Mouse (Mus musculus): ENCODE data around the gene Doc2g. TPM values are rescaled to one million over a fixed set of nuclear protein-coding genes. Genes with fewer than 3 reads are reported as not detected.

Gene Doc2g
- polyA plus RNA-seq, 1 experiment from 2014 or later: 4.8 TPM

- H3K9me3 ChIP-seq (replicated peaks; ENCODE audit: control insufficient read depth, low read length): no peaks in the 10 kb centered on the region
- H3K4me2 ChIP-seq (ENCODE audit: low read depth, low read length): no peak overlapping the region
- peaks cover 16% of the 10 kb centered on the region for H3K4me1 ChIP-seq (ENCODE audit: control insufficient read depth, insufficient read depth, low read length)
- peaks cover 6% of the 10 kb centered on the region; the same call in 1 of the 2 replicates for H3K36me3 ChIP-seq (ENCODE audit: control insufficient read depth, insufficient read depth, low read length)
- H3K27me3 ChIP-seq (ENCODE audit: control insufficient read depth, insufficient read depth, low read length): no peaks in the 10 kb centered on the region
- H3K27ac ChIP-seq (ENCODE audit: low read length): no peak overlapping the region
- WGBS: 68% methylated on average over 12 of the region's 12 CpGs
- H3K4me3 ChIP-seq (replicated peaks; ENCODE audit: low read length): no peak overlapping the region
- H3K9ac ChIP-seq (ENCODE audit: low read length): no peak overlapping the region
- no peak for ATAC-seq (ENCODE audit: insufficient read depth, low FRiP score)
Measured at GRCm38 (mm10) chr19:4003641-4004040, 528 bp downstream of the Doc2g start.

GRCm38 (mm10) chr19:4004331-4004730 is 1.2 kb downstream of the Doc2g start:
- WGBS: 85% methylated on average over 15 of the region's 15 CpGs
- H3K9ac ChIP-seq (ENCODE audit: low read length): no peak overlapping the region
- H3K4me2 ChIP-seq (ENCODE audit: low read depth, low read length): no peak overlapping the region
- H3K36me3 ChIP-seq (ENCODE audit: control insufficient read depth, insufficient read depth, low read length): peaks cover 6% of the 10 kb centered on the region; the same call in 1 of the 2 replicates
- no peak for ATAC-seq (ENCODE audit: insufficient read depth, low FRiP score)
- H3K27me3 ChIP-seq (ENCODE audit: control insufficient read depth, insufficient read depth, low read length): no peaks in the 10 kb centered on the region
- no peak overlapping the region for H3K27ac ChIP-seq (ENCODE audit: low read length)
- no peak overlapping the region for H3K4me3 ChIP-seq (replicated peaks; ENCODE audit: low read length)
- H3K9me3 ChIP-seq (replicated peaks; ENCODE audit: control insufficient read depth, low read length): no peaks in the 10 kb centered on the region
- H3K4me1 ChIP-seq (ENCODE audit: control insufficient read depth, insufficient read depth, low read length): peaks cover 16% of the 10 kb centered on the region

GRCm38 (mm10) chr19:4005091-4005490 is 2.0 kb downstream of the Doc2g start:
- WGBS: 91% methylated on average over 9 of the region's 9 CpGs
- peaks cover 12% of the 10 kb centered on the region for H3K4me1 ChIP-seq (ENCODE audit: control insufficient read depth, insufficient read depth, low read length)
- no peak overlapping the region for H3K27ac ChIP-seq (ENCODE audit: low read length)
- no peak for ATAC-seq (ENCODE audit: insufficient read depth, low FRiP score)
- H3K27me3 ChIP-seq (ENCODE audit: control insufficient read depth, insufficient read depth, low read length): no peaks in the 10 kb centered on the region
- no peak overlapping the region for H3K4me3 ChIP-seq (replicated peaks; ENCODE audit: low read length)
- no peak overlapping the region for H3K9ac ChIP-seq (ENCODE audit: low read length)
- no peaks in the 10 kb centered on the region for H3K9me3 ChIP-seq (replicated peaks; ENCODE audit: control insufficient read depth, low read length)
- H3K4me2 ChIP-seq (ENCODE audit: low read depth, low read length): no peak overlapping the region
- peaks cover 12% of the 10 kb centered on the region; the same call in 1 of the 2 replicates for H3K36me3 ChIP-seq (ENCODE audit: control insufficient read depth, insufficient read depth, low read length)

GRCm38 (mm10) chr19:4005971-4006370 is 2.9 kb downstream of the Doc2g start:
- Histone ChIP-seq H3K27me3 (ENCODE audit: control insufficient read depth, insufficient read depth, low read length) (no peaks in the 10 kb centered on the region), H3K36me3 (ENCODE audit: control insufficient read depth, insufficient read depth, low read length) (peaks cover 12% of the 10 kb centered on the region; the same call in 1 of the 2 replicates), H3K4me2 (ENCODE audit: low read depth, low read length) (no peak overlapping the region), H3K9ac (ENCODE audit: low read length) (no peak overlapping the region), H3K9me3 (replicated peaks; ENCODE audit: control insufficient read depth, low read length) (no peaks in the 10 kb centered on the region), H3K4me3 (replicated peaks; ENCODE audit: low read length) (no peak overlapping the region), H3K4me1 (ENCODE audit: control insufficient read depth, insufficient read depth, low read length) (peaks cover 11% of the 10 kb centered on the region), H3K27ac (ENCODE audit: low read length) (no peak overlapping the region)
- 94% methylated on average over 8 of the region's 8 CpGs for WGBS
- no peak for ATAC-seq (ENCODE audit: insufficient read depth, low FRiP score)

GRCm38 (mm10) chr19:4011086-4011485 is 8.0 kb downstream of the Doc2g start:
- no peak for ATAC-seq (ENCODE audit: insufficient read depth, low FRiP score)
- H3K9me3 ChIP-seq (replicated peaks; ENCODE audit: control insufficient read depth, low read length): no peaks in the 10 kb centered on the region
- WGBS: 93% methylated on average over 5 of the region's 5 CpGs

GRCm38 (mm10) chr19:4012432-4013022 is 9.4 kb downstream of the Doc2g start, which contains the start of gene Ndufv1:
Gene Ndufv1, minus strand, starts transcription at chr19:4012806.
- peak; percentile 99 for ATAC-seq (ENCODE audit: insufficient read depth, low FRiP score)
- H3K27ac ChIP-seq (ENCODE audit: low read length): peak within 1 kb of the TSS; percentile 24; the same call in 1 of the 2 replicates
- under 1% methylated on average over 45 of the region's 45 CpGs for WGBS

More at GRCm38 (mm10) chr19:4011086-4011485, 8.0 kb downstream of the Doc2g start:
- no peak overlapping the region for H3K9ac ChIP-seq (ENCODE audit: low read length)
- no peak overlapping the region for H3K4me3 ChIP-seq (replicated peaks; ENCODE audit: low read length)
- no peak overlapping the region for H3K4me2 ChIP-seq (ENCODE audit: low read depth, low read length)
- H3K27ac ChIP-seq (ENCODE audit: low read length): no peak overlapping the region
- H3K36me3 ChIP-seq (ENCODE audit: control insufficient read depth, insufficient read depth, low read length): peaks cover 12% of the 10 kb centered on the region; the same call in 1 of the 2 replicates
- peaks cover 13% of the 10 kb centered on the region for H3K4me1 ChIP-seq (ENCODE audit: control insufficient read depth, insufficient read depth, low read length)
- H3K27me3 ChIP-seq (ENCODE audit: control insufficient read depth, insufficient read depth, low read length): no peaks in the 10 kb centered on the region

GRCm38 (mm10) chr19:4013066-4013465 is 10.0 kb downstream of the Doc2g start:
- H3K36me3 ChIP-seq (ENCODE audit: control insufficient read depth, insufficient read depth, low read length): 0 out of 2 replicates have a peak, but pooled peaks cover 6% of the 10 kb centered on the region
- H3K27ac ChIP-seq (ENCODE audit: low read length): 0 out of 2 replicates have a peak overlapping the region, but pooled peaks have one; percentile 22
- peak overlapping the region; percentile 89 for H3K4me3 ChIP-seq (replicated peaks; ENCODE audit: low read length)
- H3K9me3 ChIP-seq (replicated peaks; ENCODE audit: control insufficient read depth, low read length): no peaks in the 10 kb centered on the region
- 13% methylated on average over 9 of the region's 9 CpGs for WGBS
- H3K4me1 ChIP-seq (ENCODE audit: control insufficient read depth, insufficient read depth, low read length): peaks cover 13% of the 10 kb centered on the region
- peak; percentile 5; the same call in 1 of the 2 replicates for ATAC-seq (ENCODE audit: insufficient read depth, low FRiP score)
- H3K4me2 ChIP-seq (ENCODE audit: low read depth, low read length): peak overlapping the region; percentile 61
- peak overlapping the region; percentile 67 for H3K9ac ChIP-seq (ENCODE audit: low read length)
- H3K27me3 ChIP-seq (ENCODE audit: control insufficient read depth, insufficient read depth, low read length): no peaks in the 10 kb centered on the region

More at GRCm38 (mm10) chr19:4012432-4013022, 9.4 kb downstream of the Doc2g start, which contains the start of gene Ndufv1:
- H3K4me3 ChIP-seq (replicated peaks; ENCODE audit: low read length): peak within 1 kb of the TSS; percentile 89
- no peaks in the 10 kb centered on the region for H3K27me3 ChIP-seq (ENCODE audit: control insufficient read depth, insufficient read depth, low read length)
- H3K36me3 ChIP-seq (ENCODE audit: control insufficient read depth, insufficient read depth, low read length): peaks cover 8% of the 10 kb centered on the region; the same call in 1 of the 2 replicates
- H3K9ac ChIP-seq (ENCODE audit: low read length): peak within 1 kb of the TSS; percentile 79
- peaks cover 13% of the 10 kb centered on the region for H3K4me1 ChIP-seq (ENCODE audit: control insufficient read depth, insufficient read depth, low read length)
- no peaks in the 10 kb centered on the region for H3K9me3 ChIP-seq (replicated peaks; ENCODE audit: control insufficient read depth, low read length)
- H3K4me2 ChIP-seq (ENCODE audit: low read depth, low read length): peak within 1 kb of the TSS; percentile 72

- H3K4me2 ChIP-seq (ENCODE audit: low read depth, low read length): no peak overlapping the region
- no peak for ATAC-seq (ENCODE audit: insufficient read depth, low FRiP score)
Measured at GRCm38 (mm10) chr19:4014802-4015201, 11.7 kb downstream of the Doc2g start.

GRCm38 (mm10) chr19:4015635-4016034 is 12.5 kb downstream of the Doc2g start:
- peaks cover 19% of the 10 kb centered on the region for H3K4me1 ChIP-seq (ENCODE audit: control insufficient read depth, insufficient read depth, low read length)
- H3K9ac ChIP-seq (ENCODE audit: low read length): no peak overlapping the region
- no peak overlapping the region for H3K4me3 ChIP-seq (replicated peaks; ENCODE audit: low read length)
- ATAC-seq (ENCODE audit: insufficient read depth, low FRiP score): no peak
- no peaks in the 10 kb centered on the region for H3K36me3 ChIP-seq (ENCODE audit: control insufficient read depth, insufficient read depth, low read length)
- WGBS: 61% methylated on average over 5 of the region's 5 CpGs
- no peaks in the 10 kb centered on the region for H3K9me3 ChIP-seq (replicated peaks; ENCODE audit: control insufficient read depth, low read length)
- no peak overlapping the region for H3K4me2 ChIP-seq (ENCODE audit: low read depth, low read length)
- no peaks in the 10 kb centered on the region for H3K27me3 ChIP-seq (ENCODE audit: control insufficient read depth, insufficient read depth, low read length)
- H3K27ac ChIP-seq (ENCODE audit: low read length): no peak overlapping the region

More at GRCm38 (mm10) chr19:4014802-4015201, 11.7 kb downstream of the Doc2g start:
- H3K9ac ChIP-seq (ENCODE audit: low read length): no peak overlapping the region
- H3K36me3 ChIP-seq (ENCODE audit: control insufficient read depth, insufficient read depth, low read length): 0 out of 2 replicates have a peak, but pooled peaks cover 2% of the 10 kb centered on the region
- H3K27me3 ChIP-seq (ENCODE audit: control insufficient read depth, insufficient read depth, low read length): no peaks in the 10 kb centered on the region
- H3K4me3 ChIP-seq (replicated peaks; ENCODE audit: low read length): no peak overlapping the region
- peaks cover 17% of the 10 kb centered on the region for H3K4me1 ChIP-seq (ENCODE audit: control insufficient read depth, insufficient read depth, low read length)
- H3K9me3 ChIP-seq (replicated peaks; ENCODE audit: control insufficient read depth, low read length): no peaks in the 10 kb centered on the region
- H3K27ac ChIP-seq (ENCODE audit: low read length): no peak overlapping the region
